Mouse (Mus musculus) neural tube, embryonic 14.5 days (tissue): ENCODE measurements around the gene Trappc10. TPM values are rescaled to one million over a fixed set of nuclear protein-coding genes. Genes with fewer than 3 reads are reported as not detected.
A peak's percentile ranks its signal among the peaks of the same experiment; 100 is the strongest.

Experiments
- ATAC-seq: fragments of 200-750 bp; cut with Nextera tagmentation; 2 replicates; pipeline ENCODE4 v1.8.0; 2017; ENCODE audit warnings: low read depth, mild to moderate bottlenecking, moderate TSS enrichment, moderate library complexity
- H3K27ac ChIP-seq: fragments of 300-500 bp; sonication (generic); 2 replicates; pipeline ENCODE4 v1.5.1; 2014; ENCODE audit warnings: low read depth, mild to moderate bottlenecking, control low read depth, low read length, moderate library complexity, mixed read lengths
- H3K27me3 ChIP-seq: fragments of 300-500 bp; sonication (generic); 2 replicates; pipeline ENCODE4 v1.6.1; 2014; ENCODE audit warnings: low read length; ENCODE audit not compliant: control insufficient read depth, insufficient read depth
- H3K36me3 ChIP-seq: fragments of 300-500 bp; sonication (generic); 2 replicates; pipeline ENCODE4 v1.6.1; 2014; ENCODE audit warnings: low read length, mixed read lengths; ENCODE audit not compliant: control insufficient read depth, insufficient read depth
- H3K4me1 ChIP-seq: fragments of 300-500 bp; sonication (generic); 2 replicates; pipeline ENCODE4 v1.6.1; 2014; ENCODE audit warnings: low read length; ENCODE audit not compliant: control insufficient read depth, insufficient read depth
- H3K4me2 ChIP-seq: fragments of 300-500 bp; sonication (generic); 2 replicates; pipeline ENCODE4 v1.6.1; 2014; ENCODE audit warnings: mild to moderate bottlenecking, low read depth, low read length, control low read depth
- H3K4me3 ChIP-seq: fragments of 300-500 bp; sonication (generic); 2 replicates; pipeline ENCODE4 v1.5.1; 2014; ENCODE audit warnings: low read depth, low read length, control low read depth, mixed read lengths
- H3K9ac ChIP-seq: fragments of 300-500 bp; sonication (generic); replicated peaks from 2 replicates; pipeline ENCODE4 v1.6.1; 2014; ENCODE audit warnings: low read depth, mild to moderate bottlenecking, control low read depth, low read length, mixed read lengths
- H3K9me3 ChIP-seq: fragments of 300-500 bp; sonication (generic); 2 replicates; pipeline ENCODE4 v1.6.1; 2016; ENCODE audit warnings: low read length; ENCODE audit not compliant: control insufficient read depth
- WGBS: fragments of 180-500 bp; shearing (Covaris S2); extraction: QIAGEN DNeasy Blood & Tissue Kit; methylation state at CpG from one replicate; pipeline ENCODE4 v1.1.7; 2014; 5-methylcytosine and 5-hydroxymethylcytosine counted together
- polyA plus RNA-seq: library from polyadenylated mRNA; unstranded; fragments of >200 nt; fragmentation: Nextera tagmentation; extraction: Ambion mirVana; gene quantifications from 2 replicates; pipeline ENCODE4 v1.2.1, GENCODE M21; 2014

The Trappc10 gene
- polyA plus RNA-seq, 1 experiment from 2014 or later = 43.2 TPM

DNA sequence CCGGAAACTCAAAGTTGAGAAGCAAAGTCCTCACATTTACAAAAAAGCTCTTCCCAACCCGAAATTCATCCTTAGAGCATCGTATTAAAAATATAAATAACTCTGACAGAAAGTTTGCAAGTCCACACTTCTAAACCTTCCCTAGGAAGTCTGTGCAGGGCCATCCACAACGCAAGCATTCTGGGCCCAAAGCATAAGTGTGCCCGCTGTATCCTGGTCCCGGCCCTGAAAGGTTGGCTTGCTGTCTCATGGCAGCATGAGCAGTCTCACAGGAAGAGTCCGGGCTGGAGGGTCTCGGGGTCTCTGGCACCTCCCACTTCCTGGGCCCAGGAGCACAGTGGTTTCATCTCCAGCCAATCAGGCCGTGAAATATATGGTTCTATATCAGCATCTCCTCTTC is 72.9 kb downstream of the Trappc10 start:
- Histone ChIP-seq H3K9ac (no peak overlapping the region), H3K4me3 (no peak overlapping the region), H3K27me3 (no peaks in the 10 kb centered on the region), H3K4me2 (no peak overlapping the region), H3K4me1 (peaks cover 15% of the 10 kb centered on the region), H3K36me3 (peaks cover 50% of the 10 kb centered on the region), H3K9me3 (no peaks in the 10 kb centered on the region), H3K27ac (no peak overlapping the region)
- ATAC-seq = no peak
- 94% methylated on average over 9 of the region's 9 CpGs for WGBS

DNA sequence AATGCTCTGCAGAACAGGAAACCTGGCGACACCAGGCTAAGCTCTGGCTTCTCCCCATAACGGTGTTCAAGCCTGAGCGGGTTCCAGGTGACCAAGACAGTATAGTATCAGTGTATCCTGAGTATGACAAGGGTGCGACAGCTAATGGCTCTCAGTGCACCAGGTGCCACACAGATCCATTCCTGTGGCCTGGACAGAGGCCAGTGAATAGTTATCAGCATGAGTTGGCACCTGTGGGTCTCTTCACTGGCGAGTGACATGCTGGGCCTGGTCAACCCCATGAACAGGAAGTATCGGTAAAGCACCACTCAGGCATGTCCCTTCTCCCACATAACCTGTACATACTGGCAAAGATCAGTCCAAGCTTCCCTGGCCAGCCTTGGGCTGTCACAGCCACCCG is 73.4 kb downstream of the Trappc10 start:
- no peak overlapping the region for H3K27ac ChIP-seq
- no peaks in the 10 kb centered on the region for H3K27me3 ChIP-seq
- no peak overlapping the region for H3K4me3 ChIP-seq
- H3K4me1 ChIP-seq = peaks cover 15% of the 10 kb centered on the region
- ATAC-seq = no peak
- peaks cover 49% of the 10 kb centered on the region for H3K36me3 ChIP-seq
- H3K4me2 ChIP-seq = no peak overlapping the region
- H3K9ac ChIP-seq = no peak overlapping the region
- WGBS = 95% methylated on average over 7 of the region's 7 CpGs
- no peaks in the 10 kb centered on the region for H3K9me3 ChIP-seq

DNA sequence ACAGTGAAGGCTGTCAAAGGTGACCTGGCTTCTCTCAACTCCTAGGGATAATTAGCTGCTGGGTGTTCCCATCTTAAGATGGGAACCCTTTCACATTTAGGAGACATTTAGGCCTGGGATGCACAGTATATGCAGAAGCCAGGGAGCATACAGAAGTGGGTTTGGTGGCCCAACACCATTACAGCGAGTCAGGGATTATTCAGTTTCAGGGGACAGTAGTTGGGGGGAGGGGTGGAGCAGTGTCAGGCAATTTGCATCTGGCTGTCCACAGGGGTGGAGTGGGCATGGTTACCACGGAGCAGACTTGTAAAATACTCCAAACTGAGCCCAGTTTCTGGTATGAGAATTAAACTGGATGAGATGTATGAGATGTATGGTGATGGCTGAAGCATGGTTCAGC is 74.0 kb downstream of the Trappc10 start:
- Histone ChIP-seq H3K36me3 (peaks cover 43% of the 10 kb centered on the region), H3K27ac (peak overlapping the region; percentile 72), H3K9ac (no peak overlapping the region), H3K27me3 (no peaks in the 10 kb centered on the region), H3K4me2 (no peak overlapping the region; the same call in 1 of the 2 replicates), H3K9me3 (no peaks in the 10 kb centered on the region), H3K4me1 (peaks cover 15% of the 10 kb centered on the region), H3K4me3 (peak overlapping the region; percentile 79; the same call in 1 of the 2 replicates)
- ATAC-seq = no peak
- 56% methylated on average over 2 of the region's 2 CpGs for WGBS

DNA sequence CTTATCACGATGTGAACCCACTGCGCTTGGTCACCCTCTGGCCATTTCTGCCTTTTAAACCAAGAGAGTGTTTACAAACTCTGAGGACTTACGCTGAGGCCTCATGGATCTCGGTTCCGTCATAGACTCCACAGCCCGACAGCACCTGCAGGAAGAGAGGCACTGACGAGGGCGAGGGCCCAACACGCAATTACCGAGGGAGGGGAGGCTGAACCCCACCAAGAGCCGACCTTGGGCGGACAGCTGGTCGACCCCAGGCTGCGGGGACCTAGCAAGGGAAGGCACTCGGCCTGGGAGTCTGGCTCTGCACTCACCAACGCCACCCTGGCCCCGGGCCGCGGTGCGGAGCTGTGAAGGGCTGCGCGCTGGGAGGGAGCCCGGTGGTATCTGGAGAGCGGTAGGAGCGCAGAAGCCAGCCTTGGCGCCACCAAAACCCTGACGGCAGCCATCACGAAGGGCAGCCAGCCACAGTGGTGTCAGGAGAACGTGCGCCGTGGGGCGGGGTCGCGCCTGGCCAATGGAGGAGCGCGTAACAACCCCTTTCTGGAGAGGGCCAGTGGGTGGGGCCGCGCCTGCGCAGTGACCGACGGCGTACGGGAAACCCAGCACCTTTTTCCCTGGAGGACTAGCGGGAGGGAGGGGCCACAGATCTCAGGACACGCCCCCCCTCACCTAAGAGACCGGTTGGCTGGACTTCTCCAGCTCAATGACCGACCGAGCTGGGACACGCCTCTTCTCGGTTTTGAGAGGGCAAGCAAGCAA is 75.0 kb downstream of the Trappc10 start, which contains the start of gene D10Jhu81e:
Gene D10Jhu81e (minus strand): TSS at position 502 of the 762 bp plus-strand sequence.
- H3K27me3 ChIP-seq = no peaks in the 10 kb centered on the region
- H3K9me3 ChIP-seq = no peaks in the 10 kb centered on the region
- WGBS = 2% methylated on average over 50 of the region's 50 CpGs
- peak within 1 kb of the TSS; percentile 85 for H3K27ac ChIP-seq
- H3K4me3 ChIP-seq = peak within 1 kb of the TSS; percentile 79
- H3K4me2 ChIP-seq = peak within 1 kb of the TSS; percentile 92
- peaks cover 38% of the 10 kb centered on the region for H3K36me3 ChIP-seq
- H3K9ac ChIP-seq = peak within 1 kb of the TSS; percentile 78
- H3K4me1 ChIP-seq = peaks cover 15% of the 10 kb centered on the region
- peak; percentile 96 for ATAC-seq

DNA sequence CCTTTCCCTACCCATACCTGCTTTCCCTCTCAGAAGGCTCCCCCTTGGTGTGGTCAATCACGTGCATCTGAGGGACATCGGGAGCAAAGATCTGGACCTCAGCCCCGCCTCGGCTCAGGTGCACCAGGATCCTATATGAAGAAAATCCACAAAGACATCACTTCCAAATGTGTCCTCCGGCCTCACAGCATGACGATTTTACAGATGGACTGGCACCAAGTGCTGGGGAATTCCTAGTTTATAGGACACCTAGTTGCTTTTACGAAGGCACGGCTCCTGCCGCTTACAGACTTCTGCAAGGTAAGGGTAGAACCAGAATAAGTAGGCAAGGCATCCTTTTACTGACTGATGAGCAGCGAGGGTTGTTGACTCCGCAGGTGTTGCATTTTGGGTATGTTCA is 75.6 kb downstream of the Trappc10 start:
- H3K9ac ChIP-seq = peak overlapping the region; percentile 78
- no peaks in the 10 kb centered on the region for H3K9me3 ChIP-seq
- H3K4me1 ChIP-seq = peaks cover 15% of the 10 kb centered on the region
- 85% methylated on average over 11 of the region's 11 CpGs for WGBS
- peak overlapping the region; percentile 92 for H3K4me2 ChIP-seq
- H3K36me3 ChIP-seq = peaks cover 39% of the 10 kb centered on the region
- H3K27me3 ChIP-seq = no peaks in the 10 kb centered on the region
- no peak overlapping the region for H3K27ac ChIP-seq
- no peak for ATAC-seq
- peak overlapping the region; percentile 79 for H3K4me3 ChIP-seq

DNA sequence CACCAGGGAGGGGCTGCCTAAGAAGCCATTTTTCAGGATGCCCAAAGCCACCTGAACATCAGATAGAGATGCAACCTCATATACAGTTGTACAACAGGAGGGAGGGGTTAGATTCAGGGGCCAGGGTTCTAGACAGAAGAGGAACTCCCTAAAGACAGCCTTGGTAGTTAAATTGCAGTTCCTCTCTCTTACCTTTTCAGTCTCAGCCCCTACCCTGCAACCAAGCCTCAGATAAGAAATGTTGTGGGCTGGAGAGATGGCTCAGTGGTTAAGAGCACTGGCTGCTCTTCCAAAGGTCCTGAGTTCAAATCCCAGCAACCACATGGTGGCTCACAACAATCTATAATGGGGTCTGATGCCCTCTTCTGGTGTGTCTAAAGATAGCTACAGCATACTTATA is 76.7 kb downstream of the Trappc10 start:
- H3K4me3 ChIP-seq = no peak overlapping the region
- ATAC-seq = no peak
- peaks cover 38% of the 10 kb centered on the region for H3K36me3 ChIP-seq
- peaks cover 15% of the 10 kb centered on the region for H3K4me1 ChIP-seq
- H3K9me3 ChIP-seq = no peaks in the 10 kb centered on the region
- no peak overlapping the region for H3K9ac ChIP-seq
- no peak overlapping the region for H3K4me2 ChIP-seq
- no peak overlapping the region for H3K27ac ChIP-seq
- no peaks in the 10 kb centered on the region for H3K27me3 ChIP-seq

DNA sequence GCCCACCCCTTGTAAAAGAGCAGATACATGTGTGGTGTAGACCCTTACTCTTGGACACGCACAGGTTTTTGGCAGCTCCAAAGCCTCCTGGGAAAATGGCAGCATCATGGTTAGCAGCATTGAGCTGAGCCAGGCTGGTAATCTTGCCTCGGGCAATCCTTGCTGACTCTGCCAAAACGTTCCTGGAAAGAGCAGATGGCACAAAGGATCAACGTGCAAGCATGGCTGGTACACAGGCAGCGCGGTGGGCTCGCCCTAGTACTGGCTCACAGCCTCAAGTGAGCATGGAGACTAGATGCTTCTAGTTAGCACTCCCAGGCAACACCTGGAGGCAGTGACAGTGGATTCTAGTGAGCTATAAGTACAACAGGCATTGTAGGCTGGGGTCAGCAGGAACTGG is 77.1 kb downstream of the Trappc10 start:
- 73% methylated on average over 7 of the region's 7 CpGs for WGBS

DNA sequence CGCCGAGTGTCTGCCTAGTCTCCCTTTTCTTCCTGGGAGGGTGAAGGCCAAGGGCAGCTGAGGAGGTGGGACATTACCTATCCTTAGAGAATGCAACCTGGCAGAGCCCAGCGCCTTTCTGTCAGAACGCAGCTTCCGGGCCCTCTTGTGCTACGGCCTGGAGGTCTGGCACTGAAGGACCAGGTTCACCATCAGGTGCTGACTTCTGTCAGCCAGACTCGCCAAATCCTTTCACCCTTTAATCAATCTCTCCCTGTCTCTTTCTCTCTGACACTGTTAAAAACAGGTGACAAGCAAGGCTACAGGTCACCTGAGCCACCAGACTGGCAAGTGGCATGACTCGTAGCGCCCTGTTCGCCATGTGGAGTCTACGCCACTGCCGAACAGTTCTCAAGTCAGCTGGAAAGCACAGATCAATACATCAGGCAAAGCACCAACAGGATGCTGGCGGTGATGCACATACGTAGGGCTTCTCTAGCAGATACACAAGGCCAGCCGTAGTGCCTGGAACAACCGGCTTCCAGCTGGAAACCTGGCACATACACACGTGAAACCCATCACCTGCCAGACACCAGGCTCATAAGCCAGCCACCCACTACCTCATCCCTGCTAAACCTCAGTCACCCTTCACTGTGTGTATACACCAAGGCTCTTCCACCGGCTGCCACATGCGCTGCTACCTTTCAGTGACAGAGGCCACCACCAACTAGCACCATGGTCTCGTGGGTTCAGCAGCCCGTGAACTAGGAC is 79.0 kb downstream of the Trappc10 start:
- no peak overlapping the region for H3K9ac ChIP-seq
- H3K9me3 ChIP-seq = no peaks in the 10 kb centered on the region
- H3K27ac ChIP-seq = no peak overlapping the region
- peaks cover 34% of the 10 kb centered on the region for H3K36me3 ChIP-seq
- H3K27me3 ChIP-seq = no peaks in the 10 kb centered on the region
- ATAC-seq = no peak
- 92% methylated on average over 21 of the region's 21 CpGs for WGBS
- H3K4me2 ChIP-seq = no peak overlapping the region
- no peak overlapping the region for H3K4me3 ChIP-seq
- H3K4me1 ChIP-seq = peaks cover 15% of the 10 kb centered on the region

More for the DNA sequence above, 77.1 kb downstream of the Trappc10 start:
- no peak for ATAC-seq
- no peaks in the 10 kb centered on the region for H3K9me3 ChIP-seq
- H3K27me3 ChIP-seq = no peaks in the 10 kb centered on the region
- H3K36me3 ChIP-seq = peaks cover 38% of the 10 kb centered on the region
- H3K9ac ChIP-seq = no peak overlapping the region
- no peak overlapping the region for H3K4me2 ChIP-seq
- no peak overlapping the region for H3K27ac ChIP-seq
- H3K4me3 ChIP-seq = no peak overlapping the region
- H3K4me1 ChIP-seq = peaks cover 15% of the 10 kb centered on the region

DNA sequence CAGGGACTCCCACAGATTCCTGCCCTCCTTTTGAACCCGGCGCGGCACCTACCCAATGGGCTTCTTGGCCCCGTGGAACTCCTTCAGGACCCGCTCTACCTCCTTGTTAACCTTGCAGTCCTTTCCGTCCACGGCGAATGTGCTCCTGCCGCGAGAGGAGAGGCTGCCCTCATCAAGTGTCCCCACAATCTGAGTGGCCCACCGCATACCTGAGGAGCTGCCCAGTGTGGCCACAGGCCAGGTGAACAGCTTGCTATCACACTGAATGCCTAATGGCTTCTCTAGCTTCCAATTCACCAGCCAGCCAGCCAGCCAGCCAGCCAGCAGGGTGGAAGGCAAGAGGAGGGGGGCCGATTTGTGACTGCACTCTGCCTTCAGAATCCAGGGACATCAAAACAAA is 79.7 kb downstream of the Trappc10 start:
- Histone ChIP-seq H3K27me3 (no peaks in the 10 kb centered on the region), H3K4me1 (peaks cover 10% of the 10 kb centered on the region), H3K9me3 (no peaks in the 10 kb centered on the region), H3K27ac (no peak overlapping the region), H3K4me3 (no peak overlapping the region), H3K36me3 (peaks cover 34% of the 10 kb centered on the region), H3K9ac (no peak overlapping the region), H3K4me2 (no peak overlapping the region)
- no peak for ATAC-seq
- 93% methylated on average over 12 of the region's 12 CpGs for WGBS
